Comparison of ENCODE assay signal across 17 mouse cellular contexts in the genomic region with DNA sequence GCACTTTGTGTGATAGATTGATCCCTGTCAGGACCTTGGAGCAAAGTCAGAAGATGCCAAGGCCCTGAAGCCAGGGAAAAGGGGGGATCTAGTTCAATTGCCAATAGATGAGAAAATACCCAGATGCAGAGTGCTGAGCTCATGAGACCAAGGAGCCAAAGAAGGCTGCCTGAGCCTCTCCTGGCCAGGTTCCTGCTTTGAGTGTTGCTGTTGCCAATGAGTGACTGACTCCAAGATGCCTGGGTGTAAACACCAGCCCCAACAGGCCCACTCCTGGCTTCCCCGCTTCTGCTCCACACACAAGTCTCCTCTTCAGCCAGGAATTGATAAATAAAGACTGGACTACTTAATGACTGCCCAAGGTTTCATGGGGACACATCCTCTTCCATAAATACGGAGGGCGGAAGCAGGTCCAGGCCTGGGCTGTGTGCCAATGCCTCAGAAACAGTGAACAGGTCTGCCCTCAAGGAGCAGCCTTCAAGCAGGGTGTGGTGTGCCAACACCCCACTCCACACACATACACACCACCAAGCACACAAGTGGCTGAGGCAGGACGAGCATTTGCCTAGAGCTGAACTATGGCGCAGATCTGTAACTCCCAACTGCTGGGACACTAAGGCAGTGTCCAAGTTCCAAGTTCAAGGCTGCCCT. TPM values are rescaled to one million over a fixed set of nuclear protein-coding genes. Genes with fewer than 3 reads are reported as not detected.
A peak's percentile ranks its signal among the peaks of the same experiment; 100 is the strongest.
DNase-seq lines count a peak whose midpoint lies in the region; ATAC-seq and TF ChIP-seq lines count a peak whose summit lies in the region.
"Had no signal": no experiment of that assay in that cellular context is flagged by ENCODE, and none has a peak within 500 bp of the region (broad histone marks: within the 10 kb centered on the region; RNA-seq: fewer than 3 reads in every experiment).

No protein-coding gene starts in this region.

- H3K36me3 ChIP-seq in heart, embryonic 10.5 days: no peaks in the 10 kb centered on the region
- H3K36me3 ChIP-seq in lung, embryonic 15.5 days: no peaks in the 10 kb centered on the region
- no peaks in the 10 kb centered on the region for H3K36me3 ChIP-seq in stomach, embryonic 15.5 days
- no peaks in the 10 kb centered on the region for H3K36me3 ChIP-seq in liver, embryonic 11.5 days (ENCODE audit: control insufficient read depth, insufficient read depth, low read length)
- H3K36me3 ChIP-seq: hindbrain, embryonic 12.5 days; liver, embryonic 13.5 days; midbrain, embryonic 12.5 days had no signal

- TF ChIP-seq POLR2A in brain, embryonic 14.5 days (IDR thresholded peaks at IDR 0.05; ENCODE audit: borderline replicate concordance, extremely low read depth, insufficient read depth, insufficient read length, poor library complexity, severe bottlenecking): no peak

- no peak for TF ChIP-seq CTCF in brain, embryonic 14.5 days (IDR thresholded peaks at IDR 0.05; ENCODE audit: borderline replicate concordance, extremely low read depth, insufficient read depth, insufficient read length)

- DNase-seq in heart, embryonic 10.5 days (ENCODE audit: low spot score): no peak
- DNase-seq in heart, postnatal 36 days: no peak
- no peak for DNase-seq in lung, postnatal 25 days (ENCODE audit: low spot score)
- DNase-seq in brain, embryonic 14.5 days (ENCODE audit: low read depth): peak; percentile 70
- DNase-seq in liver, embryonic 11.5 days (ENCODE audit: low spot score): no peak
- DNase-seq: adrenal gland, postnatal 25 days; cerebellum, adult 11 months; embryo, embryonic 11 days; liver, embryonic 13.5 days; thymus, postnatal 4 days had no signal

- H3K4me3 ChIP-seq in heart, embryonic 10.5 days: no peak overlapping the region
- no peak overlapping the region for H3K4me3 ChIP-seq in lung, embryonic 15.5 days
- H3K4me3 ChIP-seq in stomach, embryonic 15.5 days (replicated peaks): no peak overlapping the region
- no peak overlapping the region for H3K4me3 ChIP-seq in liver, embryonic 11.5 days (ENCODE audit: low read depth, low read length)
- H3K4me3 ChIP-seq: erythroblast, embryonic 14.5 days; hindbrain, embryonic 12.5 days; liver, embryonic 13.5 days; midbrain, embryonic 12.5 days had no signal

- intact Hi-C loops in heart, postnatal 36 days (cut with DNase I): no loop called here

- no peak overlapping the region for H3K9ac ChIP-seq in lung, embryonic 15.5 days
- no peak overlapping the region for H3K9ac ChIP-seq in stomach, embryonic 15.5 days
- no peak overlapping the region for H3K9ac ChIP-seq in liver, embryonic 11.5 days (ENCODE audit: low read depth, low read length)
- H3K9ac ChIP-seq: hindbrain, embryonic 12.5 days; liver, embryonic 13.5 days; midbrain, embryonic 12.5 days had no signal

- peaks cover 36% of the 10 kb centered on the region for H3K4me1 ChIP-seq in heart, embryonic 10.5 days
- H3K4me1 ChIP-seq in lung, embryonic 15.5 days: peaks cover 6% of the 10 kb centered on the region
- 0 out of 2 replicates have a peak, but pooled peaks cover 12% of the 10 kb centered on the region for H3K4me1 ChIP-seq in stomach, embryonic 15.5 days
- no peaks in the 10 kb centered on the region for H3K4me1 ChIP-seq in liver, embryonic 11.5 days (replicated peaks; ENCODE audit: control insufficient read depth, insufficient read depth, low read length)

- 91% methylated on average over 5 of the region's 5 CpGs for WGBS in heart, embryonic 10.5 days
- 63% methylated on average over 5 of the region's 5 CpGs for WGBS in lung, embryonic 15.5 days
- WGBS in stomach, embryonic 15.5 days: 74% methylated on average over 5 of the region's 5 CpGs
- 87% methylated on average over 5 of the region's 5 CpGs for WGBS in liver, embryonic 11.5 days

- peak overlapping the region; percentile 48; the same call in 1 of the 2 replicates for H3K27ac ChIP-seq in heart, embryonic 10.5 days
- no peak overlapping the region for H3K27ac ChIP-seq in lung, embryonic 15.5 days
- H3K27ac ChIP-seq in stomach, embryonic 15.5 days: no peak overlapping the region
- H3K27ac ChIP-seq in liver, embryonic 11.5 days (ENCODE audit: low read depth, low read length): no peak overlapping the region
- H3K27ac ChIP-seq: hindbrain, embryonic 12.5 days; kidney, postnatal 0 days; liver, embryonic 13.5 days; midbrain, embryonic 12.5 days had no signal

- H3K4me2 ChIP-seq in lung, embryonic 15.5 days: no peak overlapping the region
- no peak overlapping the region for H3K4me2 ChIP-seq in stomach, embryonic 15.5 days
- H3K4me2 ChIP-seq in liver, embryonic 11.5 days: no peak overlapping the region
- H3K4me2 ChIP-seq: hindbrain, embryonic 12.5 days; liver, embryonic 13.5 days; midbrain, embryonic 12.5 days had no signal

- peak; percentile 33; the same call in 1 of the 2 replicates for ATAC-seq in lung, embryonic 15.5 days (ENCODE audit: borderline replicate concordance, extremely low read depth, low FRiP score, low TSS enrichment)
- 0 out of 2 replicates have a peak, but pooled peaks have one; percentile 12 for ATAC-seq in stomach, embryonic 15.5 days (ENCODE audit: insufficient read depth, low FRiP score, low read depth)
- ATAC-seq in frontal cortex, adult (ENCODE audit: low TSS enrichment): no peak
- ATAC-seq in liver, embryonic 11.5 days (replicated peaks; ENCODE audit: low FRiP score): no peak

- peaks cover 4% of the 10 kb centered on the region; the same call in 1 of the 2 replicates for H3K27me3 ChIP-seq in heart, embryonic 10.5 days (ENCODE audit: insufficient read depth, poor library complexity, severe bottlenecking)
- H3K27me3 ChIP-seq in lung, embryonic 15.5 days: peaks cover 6% of the 10 kb centered on the region; the same call in 1 of the 2 replicates
- 0 out of 2 replicates have a peak, but pooled peaks cover under 1% of the 10 kb centered on the region for H3K27me3 ChIP-seq in stomach, embryonic 15.5 days (replicated peaks)
- peaks cover 5% of the 10 kb centered on the region; the same call in 1 of the 2 replicates for H3K27me3 ChIP-seq in liver, embryonic 11.5 days (replicated peaks; ENCODE audit: control insufficient read depth, insufficient read depth, low read length)

- H3K9me3 ChIP-seq in heart, embryonic 10.5 days: no peaks in the 10 kb centered on the region
- H3K9me3 ChIP-seq in lung, embryonic 15.5 days: no peaks in the 10 kb centered on the region
- no peaks in the 10 kb centered on the region for H3K9me3 ChIP-seq in stomach, embryonic 15.5 days
- H3K9me3 ChIP-seq in liver, embryonic 11.5 days (ENCODE audit: control insufficient read depth, low read length): no peaks in the 10 kb centered on the region
- H3K9me3 ChIP-seq: hindbrain, embryonic 12.5 days; liver, embryonic 13.5 days; midbrain, embryonic 12.5 days had no signal

RNA-seq across cellular contexts. Expression of gene Plekha7, which starts 6.4 kb away (rescaled TPM):
- polyA plus RNA-seq in heart, embryonic 10.5 days (2016; fragmentation: Nextera tagmentation; extraction: Ambion mirVana): 49.0 and 76.0 TPM in 2 replicates
- 1 to 10 TPM; 3.9 to 5.6 TPM for total RNA-seq in heart, postnatal 36 days (2021)
- polyA plus RNA-seq in lung, embryonic 15.5 days (2015; fragmentation: Nextera tagmentation; extraction: Ambion mirVana): 12.1 and 15.1 TPM in 2 replicates
- 11.2 and 13.5 TPM in 2 replicates for polyA plus RNA-seq in brain, embryonic 14.5 days (2012; rRNA removed)
- 17.4 and 19.3 TPM in 2 replicates for polyA plus RNA-seq in stomach, embryonic 15.5 days (2015; fragmentation: Nextera tagmentation; extraction: Ambion mirVana)
- polyA plus RNA-seq in liver, embryonic 11.5 days (2014; fragmentation: Nextera tagmentation; extraction: Ambion mirVana): 4.9 and 7.9 TPM in 2 replicates

RNA-seq across cellular contexts. Expression of gene Rps13, which starts 32.2 kb away (rescaled TPM):
- polyA plus RNA-seq in heart, embryonic 10.5 days (2016; fragmentation: Nextera tagmentation; extraction: Ambion mirVana): 677 and 708 TPM in 2 replicates
- 100 to 1,000 TPM; 313 to 343 TPM for total RNA-seq in heart, postnatal 36 days (2021)
- 732 and 837 TPM in 2 replicates for polyA plus RNA-seq in lung, embryonic 15.5 days (2015; fragmentation: Nextera tagmentation; extraction: Ambion mirVana)
- 805 and 895 TPM in 2 replicates for polyA plus RNA-seq in brain, embryonic 14.5 days (2012; rRNA removed)
- 728 and 831 TPM in 2 replicates for polyA plus RNA-seq in stomach, embryonic 15.5 days (2015; fragmentation: Nextera tagmentation; extraction: Ambion mirVana)
- polyA plus RNA-seq in liver, embryonic 11.5 days (2014; fragmentation: Nextera tagmentation; extraction: Ambion mirVana): 1,069 and 1,113 TPM in 2 replicates

Comparison
In these comparisons a context has a peak if more than half of its experiments do, and no peak if none do; other contexts are left out.
1. ATAC-seq: peak in lung, embryonic 15.5 days (single experiment) and stomach, embryonic 15.5 days (single experiment); none in frontal cortex, adult (single experiment) and liver, embryonic 11.5 days (single experiment).